Mouse (Mus musculus): ENCODE data around the gene Dmbt1. TPM values are rescaled to one million over a fixed set of nuclear protein-coding genes. Genes with fewer than 3 reads are reported as not detected.
"Not testable (repeated sequence)": the region's sequence is repeated elsewhere in the genome, so short reads cannot be mapped to it uniquely, and the experiment has no call there.

Dmbt1 gene
- total RNA-seq, 2 experiments from 2014 or later: not detected

DNA sequence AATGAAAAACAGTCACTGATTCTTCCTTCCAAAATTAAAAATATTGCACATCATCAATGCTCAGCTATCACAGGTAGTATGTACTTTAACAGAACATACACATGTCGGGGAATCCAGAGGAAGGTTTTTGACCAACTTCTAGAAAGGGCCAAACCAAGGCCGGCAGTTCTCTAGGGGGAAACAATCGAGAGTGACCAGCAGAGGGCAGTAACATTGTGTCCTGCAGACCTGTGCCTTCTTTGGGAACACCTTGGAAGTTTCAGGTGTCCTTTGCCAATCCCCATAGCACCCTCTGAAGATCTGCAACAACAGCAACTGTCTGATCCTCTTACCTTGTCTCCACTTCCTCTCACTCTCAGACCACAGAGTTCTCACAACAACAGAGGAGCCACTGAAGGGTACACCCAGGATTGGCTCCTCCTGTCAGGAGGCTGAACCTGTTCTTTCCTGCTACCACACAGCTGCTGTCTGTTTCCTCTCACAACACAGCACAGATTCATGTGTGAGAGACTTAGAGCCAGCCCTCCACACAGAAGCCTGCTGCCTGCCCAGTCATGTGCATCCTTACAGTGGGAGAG lies 13.5 kb downstream of the Dmbt1 start:
- DNase-seq (ENCODE audit: low spot score in 2 of 2): not testable (repeated sequence)

DNA sequence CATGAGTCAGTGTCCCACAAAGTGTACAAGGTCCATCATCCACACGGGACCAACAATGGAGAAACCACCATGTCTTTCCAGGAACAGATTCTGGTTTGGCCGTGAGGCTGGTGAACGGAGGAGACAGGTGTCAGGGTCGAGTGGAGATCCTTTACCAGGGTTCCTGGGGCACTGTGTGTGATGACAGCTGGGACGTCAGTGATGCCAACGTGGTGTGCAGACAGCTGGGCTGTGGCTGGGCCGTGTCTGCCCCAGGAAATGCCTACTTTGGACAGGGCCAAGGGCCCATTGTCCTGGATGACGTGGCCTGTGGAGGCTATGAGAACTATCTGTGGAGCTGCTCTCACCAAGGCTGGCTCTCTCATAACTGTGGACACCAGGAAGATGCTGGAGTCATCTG lies 18.0 kb downstream of the Dmbt1 start:
- not testable (repeated sequence) for DNase-seq (ENCODE audit: low spot score in 2 of 2)

DNA sequence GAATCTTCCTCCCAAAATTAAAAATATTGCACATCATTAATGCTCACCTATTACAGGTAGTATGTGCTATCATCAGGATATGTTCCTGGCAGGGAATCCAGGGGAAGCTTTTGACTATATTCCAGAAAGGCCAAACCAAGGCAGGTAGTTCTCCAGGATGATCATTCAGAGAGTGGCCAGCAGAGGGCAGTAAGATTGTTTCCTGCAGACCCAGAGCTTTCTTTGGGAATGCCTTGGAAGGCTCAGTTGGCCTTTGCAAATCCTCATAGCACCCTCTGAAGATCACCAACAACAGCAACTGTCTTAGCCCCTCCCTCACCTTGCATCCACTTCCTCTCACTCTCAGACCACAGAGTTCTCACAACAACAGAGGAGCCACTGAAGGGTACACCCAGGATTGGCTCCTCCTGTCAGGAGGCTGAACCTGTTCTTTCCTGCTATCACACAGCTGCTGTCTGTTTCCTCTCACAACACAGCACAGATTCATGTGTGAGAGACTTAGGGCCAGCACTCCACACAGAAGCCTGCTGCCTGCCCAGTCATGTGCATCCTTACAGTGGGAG lies 23.0 kb downstream of the Dmbt1 start:
- DNase-seq (ENCODE audit: low spot score in 2 of 2): no peak

DNA sequence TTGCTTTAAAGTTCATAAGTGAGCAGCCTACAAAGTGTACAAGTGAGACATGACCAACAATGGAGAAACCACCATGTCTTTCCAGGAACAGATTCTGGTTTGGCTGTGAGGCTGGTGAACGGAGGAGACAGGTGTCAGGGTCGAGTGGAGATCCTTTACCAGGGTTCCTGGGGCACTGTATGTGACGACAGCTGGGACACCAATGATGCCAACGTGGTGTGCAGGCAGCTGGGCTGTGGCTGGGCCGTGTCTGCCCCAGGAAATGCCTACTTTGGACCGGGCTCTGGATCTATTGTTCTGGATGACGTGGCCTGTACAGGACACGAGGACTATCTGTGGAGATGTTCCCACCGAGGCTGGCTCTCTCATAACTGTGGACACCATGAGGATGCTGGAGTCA lies 26.1 kb downstream of the Dmbt1 start:
- not testable (repeated sequence) for DNase-seq (ENCODE audit: low spot score in 2 of 2)

DNA sequence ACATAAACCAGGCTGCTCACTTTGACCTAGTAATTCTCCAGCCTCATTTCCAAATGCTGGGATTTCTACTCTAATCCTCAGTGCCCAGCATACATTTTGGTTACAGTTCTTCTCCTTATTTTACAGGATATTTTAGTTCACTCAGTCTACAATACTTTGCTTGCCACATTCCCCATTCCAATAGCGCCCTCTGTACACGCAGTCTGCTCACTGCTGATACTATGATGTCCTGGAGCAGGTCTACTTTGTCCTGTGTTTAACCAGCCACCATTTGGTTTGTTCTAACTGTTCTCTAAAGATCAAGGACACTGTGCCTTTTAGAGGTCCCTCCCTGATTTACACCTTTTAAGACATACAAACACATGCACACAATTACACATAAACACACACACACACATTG lies 28.0 kb downstream of the Dmbt1 start:
- not testable (repeated sequence) for DNase-seq (ENCODE audit: low spot score in 2 of 2)

DNA sequence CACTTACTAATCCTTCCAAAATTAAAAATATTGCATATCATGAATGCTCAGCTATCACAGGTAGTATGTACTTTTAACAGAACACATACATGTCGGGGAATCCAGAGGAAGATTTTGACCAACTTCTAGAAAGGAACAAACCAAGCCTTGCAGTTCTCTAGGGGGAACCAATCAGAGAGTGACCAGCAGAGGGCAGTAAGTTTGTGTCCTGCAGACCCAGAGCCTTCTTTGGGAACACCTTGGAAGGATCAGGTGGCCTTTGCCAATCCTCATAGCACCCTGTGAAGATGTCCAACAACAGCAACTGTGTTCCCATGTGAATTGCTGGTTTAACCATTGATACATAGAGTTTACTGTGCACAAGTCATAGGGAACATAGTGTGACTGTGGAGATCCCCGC lies 30.7 kb downstream of the Dmbt1 start:
- DNase-seq (ENCODE audit: low spot score in 2 of 2): no peak

DNA sequence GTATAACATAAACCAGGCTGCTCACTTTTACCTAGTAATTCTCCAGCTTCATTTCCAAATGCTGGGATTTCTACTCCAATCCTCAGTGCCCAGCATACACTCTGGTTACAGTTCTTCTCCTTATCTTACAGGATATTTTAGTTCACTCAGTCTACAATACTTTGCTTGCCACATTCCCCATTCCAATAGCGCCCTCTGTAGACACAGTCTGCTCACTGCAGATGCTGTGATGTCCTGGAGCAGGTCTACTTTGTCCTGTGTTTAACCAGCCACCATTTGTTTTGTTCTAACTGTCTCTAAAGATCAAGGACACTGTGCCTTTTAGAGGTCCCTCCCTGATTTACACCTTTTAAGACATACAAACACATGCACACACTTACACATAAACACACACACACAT lies 36.3 kb downstream of the Dmbt1 start:
- peak in 1 of 2 experiments; percentile 22 for DNase-seq (ENCODE audit: low spot score in 2 of 2)

DNA sequence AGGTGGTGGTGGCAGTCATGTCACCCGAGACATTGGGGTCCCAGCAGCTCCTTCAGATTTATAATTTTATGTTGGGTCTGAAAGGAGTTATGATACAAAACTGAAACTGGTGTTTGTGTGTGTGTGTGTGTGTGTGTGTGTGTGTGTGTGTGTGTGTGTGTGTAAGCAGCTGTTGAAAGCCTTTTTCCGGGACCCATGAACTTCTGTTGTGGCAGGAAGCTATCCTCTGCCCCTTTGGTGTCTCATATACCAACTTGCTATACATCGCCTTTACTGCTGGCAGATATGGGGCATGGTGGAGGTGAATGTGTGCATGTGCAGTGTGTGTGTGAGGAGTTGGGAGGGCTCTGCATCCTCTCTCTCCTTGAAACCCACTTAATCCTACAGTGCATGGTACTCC lies 41.6 kb downstream of the Dmbt1 start:
- DNase-seq (ENCODE audit: low spot score in 2 of 2): not testable (repeated sequence)

DNA sequence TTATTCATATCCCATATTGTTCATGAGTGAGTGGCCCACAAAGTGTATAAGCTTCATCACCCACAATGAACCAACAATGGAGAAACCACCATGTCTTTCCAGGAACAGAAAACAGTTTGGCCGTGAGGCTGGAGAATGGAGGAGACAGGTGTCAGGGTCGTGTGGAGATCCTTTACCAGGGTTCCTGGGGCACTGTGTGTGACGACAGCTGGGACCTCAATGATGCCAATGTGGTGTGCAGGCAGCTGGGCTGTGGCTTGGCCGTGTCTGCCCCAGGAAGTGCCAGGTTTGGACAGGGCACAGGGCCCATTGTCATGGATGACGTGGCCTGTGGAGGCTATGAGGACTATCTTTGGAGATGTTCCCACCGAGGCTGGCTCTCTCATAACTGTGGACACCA lies 42.2 kb downstream of the Dmbt1 start:
- peak in 1 of 2 experiments; percentile 10 for DNase-seq (ENCODE audit: low spot score in 2 of 2)

DNA sequence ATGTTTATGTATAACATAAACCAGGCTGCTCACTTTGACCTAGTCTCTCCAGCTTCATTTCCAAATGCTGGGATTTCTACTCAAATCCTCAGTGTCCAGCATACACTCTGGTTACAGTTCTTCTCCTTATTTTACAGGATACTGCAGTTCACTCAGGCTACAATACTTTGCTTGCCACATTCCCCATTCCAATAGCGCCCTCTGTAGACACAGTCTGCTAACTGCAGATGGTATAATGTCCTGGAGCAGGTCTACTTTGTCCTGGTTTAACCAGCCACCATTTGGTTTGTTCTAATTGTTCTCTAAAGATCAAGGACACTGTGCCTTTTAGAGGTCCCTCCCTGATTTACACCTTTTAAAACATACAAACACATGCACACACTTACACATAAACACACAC lies 44.1 kb downstream of the Dmbt1 start:
- DNase-seq (ENCODE audit: low spot score in 2 of 2): no peak

DNA sequence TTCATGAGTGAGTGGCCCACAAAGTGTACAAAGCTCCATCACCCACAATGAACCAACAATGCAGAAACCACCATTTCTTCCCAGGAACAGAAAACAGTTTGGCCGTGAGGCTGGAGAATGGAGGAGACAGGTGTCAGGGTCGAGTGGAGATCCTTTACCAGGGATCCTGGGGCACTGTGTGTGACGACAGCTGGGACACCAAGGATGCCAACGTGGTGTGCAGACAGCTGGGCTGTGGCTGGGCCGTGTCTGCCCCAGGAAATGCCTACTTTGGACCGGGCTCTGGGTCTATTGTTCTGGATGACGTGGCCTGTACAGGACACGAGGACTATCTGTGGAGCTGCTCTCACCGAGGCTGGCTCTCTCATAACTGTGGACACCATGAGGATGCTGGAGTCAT lies 50.5 kb downstream of the Dmbt1 start:
- DNase-seq (ENCODE audit: low spot score in 2 of 2): not testable (repeated sequence)

DNA sequence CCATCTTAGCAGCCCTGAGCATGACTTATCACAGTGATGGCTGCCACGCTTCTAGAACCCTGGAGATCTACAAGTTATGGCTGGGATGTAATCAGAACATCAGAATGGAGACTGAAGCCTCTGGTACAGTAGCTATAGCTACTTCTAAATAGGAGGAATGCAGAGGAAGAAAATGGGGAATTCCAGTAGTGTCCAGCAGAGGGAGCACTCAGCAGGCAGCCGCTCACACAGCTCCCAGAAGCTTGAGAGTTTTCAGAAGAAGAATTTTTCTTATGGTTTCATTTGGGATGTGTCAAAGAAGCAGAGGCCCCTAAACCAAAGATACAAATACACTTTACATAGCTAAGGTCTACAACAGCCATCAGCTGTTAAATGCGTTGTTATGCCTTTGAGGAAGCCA lies 80.6 kb downstream of the Dmbt1 start:
- DNase-seq (ENCODE audit: low spot score in 2 of 2): peak; percentile 27 to 40

DNA sequence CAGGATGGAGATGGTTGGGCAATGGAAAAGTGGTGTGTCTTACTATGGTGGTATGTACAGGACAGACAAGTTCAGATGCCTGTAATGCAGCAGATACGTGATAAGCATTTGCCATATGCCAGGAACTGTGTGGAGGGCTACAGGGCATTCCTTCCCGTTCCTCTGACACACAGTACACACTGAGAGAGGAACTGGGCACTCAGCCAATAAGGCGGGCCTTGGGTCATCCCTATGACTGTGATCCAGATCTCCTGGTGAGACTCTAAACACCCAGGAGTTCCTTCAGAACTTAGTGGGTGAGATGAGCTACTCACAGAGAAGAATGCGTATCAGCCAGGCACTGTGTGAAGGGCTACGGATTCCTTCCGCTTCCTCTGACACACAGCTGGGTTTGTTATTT lies 81.8 kb downstream of the Dmbt1 start:
- no peak for DNase-seq (ENCODE audit: low spot score in 2 of 2)

DNA sequence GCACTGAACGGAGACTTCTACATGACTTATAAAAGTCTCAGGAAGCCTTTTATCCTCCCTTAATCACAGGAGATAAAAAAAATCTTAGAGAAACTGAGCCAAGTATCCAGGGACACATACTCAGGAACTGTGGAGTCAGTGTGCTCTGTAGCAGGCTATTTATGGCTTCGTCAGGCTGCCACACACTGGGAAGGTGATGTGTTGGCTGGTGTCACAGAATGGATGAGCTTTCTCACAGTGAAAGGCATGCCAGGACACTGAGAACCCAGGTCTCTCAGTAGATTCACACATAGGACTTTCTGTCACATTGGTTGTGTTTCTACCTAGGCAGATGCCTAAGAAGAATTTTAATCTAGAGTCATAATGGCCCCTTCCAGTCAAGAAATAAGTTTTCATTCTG lies 82.6 kb downstream of the Dmbt1 start:
- DNase-seq (ENCODE audit: low spot score in 2 of 2): no peak

DNA sequence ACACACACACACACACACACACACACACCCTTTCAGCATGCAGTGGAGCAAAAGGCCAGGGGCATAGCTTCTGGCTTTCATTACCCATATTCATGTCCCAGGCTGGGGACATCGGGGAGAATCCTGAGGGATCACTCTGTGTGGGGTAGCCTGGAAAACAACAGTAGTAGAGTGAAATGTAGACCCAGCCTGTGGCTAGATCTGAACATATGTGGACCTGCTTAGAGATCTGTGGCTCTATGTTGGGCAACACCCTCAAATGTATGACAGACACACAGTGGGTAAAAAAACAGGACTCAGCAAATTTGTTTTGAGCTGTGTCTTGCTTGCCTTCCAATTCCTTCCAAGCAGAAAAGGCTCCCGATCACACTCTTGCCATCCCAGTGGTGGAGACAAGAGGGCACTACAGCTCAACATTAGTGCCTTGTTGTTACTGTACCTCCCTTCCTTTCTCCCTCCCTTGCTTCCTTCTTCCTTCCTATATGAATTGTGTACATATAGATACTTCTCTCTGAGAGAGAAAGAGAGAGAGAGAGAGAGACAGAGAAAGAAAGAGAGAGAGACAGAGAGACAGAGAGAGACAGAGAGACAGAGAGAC lies 90.5 kb downstream of the Dmbt1 start:
- no peak for DNase-seq (ENCODE audit: low spot score in 2 of 2)

DNA sequence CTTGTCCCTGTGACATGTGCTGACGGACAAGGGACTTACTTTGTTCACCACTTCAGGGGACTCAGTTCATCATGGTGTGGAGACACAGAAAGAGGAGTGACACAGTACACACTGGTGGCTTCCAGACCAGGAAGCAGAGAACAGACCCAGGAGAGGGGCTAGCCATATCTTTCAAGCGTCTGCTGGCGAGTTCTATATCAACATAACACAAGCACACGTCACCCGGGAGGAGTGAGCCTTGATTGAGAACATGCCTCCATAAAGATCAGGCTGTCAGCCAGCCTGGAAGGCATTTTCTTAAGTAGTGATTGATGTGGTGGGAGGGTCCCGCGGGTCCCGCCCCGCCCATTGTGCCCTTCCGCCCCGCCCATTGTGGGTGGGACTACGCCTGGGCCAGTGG lies 98.2 kb downstream of the Dmbt1 start:
- no peak for DNase-seq (ENCODE audit: low spot score in 2 of 2)

DNA sequence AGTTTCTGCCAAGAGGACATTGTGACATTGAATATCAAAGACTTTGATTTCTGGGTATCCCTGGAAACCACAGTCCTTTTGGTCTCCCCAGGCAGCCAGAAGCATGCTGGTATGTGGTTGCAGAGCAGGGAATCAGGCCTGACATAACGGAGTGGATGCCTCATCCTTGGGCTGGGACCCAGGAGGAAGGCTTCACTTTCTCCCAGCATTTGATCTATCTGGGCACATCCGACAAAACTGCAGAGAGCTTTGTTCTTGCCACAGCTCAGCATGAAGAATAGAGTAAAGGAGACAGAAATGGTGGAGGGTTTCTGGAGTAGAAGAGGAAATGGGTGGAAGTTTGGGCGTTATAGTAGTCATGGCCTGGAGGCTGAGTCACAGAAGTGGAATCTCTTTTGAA lies 101.3 kb downstream of the Dmbt1 start:
- DNase-seq (ENCODE audit: low spot score in 2 of 2): no peak

DNA sequence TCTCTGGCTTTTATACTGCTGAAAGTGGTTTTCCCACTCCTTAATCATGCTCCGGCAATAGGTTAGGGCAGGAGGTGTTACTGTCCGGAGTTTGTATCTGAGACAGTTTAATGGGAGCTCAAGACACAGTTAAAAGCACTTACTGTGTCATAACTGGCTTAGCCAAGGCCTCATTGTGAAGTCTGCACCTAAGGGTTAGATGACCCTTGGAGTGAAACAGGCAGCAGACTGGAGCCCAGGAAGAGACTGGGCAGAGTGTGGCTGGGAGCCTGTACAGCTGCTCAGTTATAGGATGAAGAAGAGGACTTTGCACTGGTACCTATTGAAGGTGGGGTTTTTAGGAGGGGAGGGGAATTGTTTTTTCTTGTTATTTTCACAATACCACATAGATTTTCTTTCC lies 114.4 kb downstream of the Dmbt1 start, which contains the start of gene 4933402N03Rik:
TSS of gene 4933402N03Rik (minus strand) at position 101 of the 400 bp plus-strand sequence.
- no peak for DNase-seq (ENCODE audit: low spot score in 2 of 2)

DNA sequence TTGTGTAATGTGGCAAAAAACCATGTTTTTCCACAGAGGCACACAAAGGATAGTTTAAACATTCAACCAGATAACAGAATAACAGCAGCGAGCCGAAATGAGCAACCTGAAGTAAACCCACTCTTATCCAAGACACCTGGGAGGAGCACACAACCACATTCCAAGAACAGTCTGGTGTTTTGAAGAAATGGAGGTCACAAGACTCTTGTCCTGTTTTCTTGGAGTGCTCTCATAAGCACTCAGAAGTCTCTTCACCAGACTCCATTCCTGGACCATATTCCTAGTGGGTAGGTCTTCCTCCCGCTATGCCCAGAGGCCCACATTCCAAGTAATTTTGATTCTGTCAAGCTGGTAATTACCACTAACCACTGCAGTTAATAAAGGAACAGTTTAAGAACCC lies 118.3 kb downstream of the Dmbt1 start:
- DNase-seq (ENCODE audit: low spot score in 2 of 2): no peak

DNA sequence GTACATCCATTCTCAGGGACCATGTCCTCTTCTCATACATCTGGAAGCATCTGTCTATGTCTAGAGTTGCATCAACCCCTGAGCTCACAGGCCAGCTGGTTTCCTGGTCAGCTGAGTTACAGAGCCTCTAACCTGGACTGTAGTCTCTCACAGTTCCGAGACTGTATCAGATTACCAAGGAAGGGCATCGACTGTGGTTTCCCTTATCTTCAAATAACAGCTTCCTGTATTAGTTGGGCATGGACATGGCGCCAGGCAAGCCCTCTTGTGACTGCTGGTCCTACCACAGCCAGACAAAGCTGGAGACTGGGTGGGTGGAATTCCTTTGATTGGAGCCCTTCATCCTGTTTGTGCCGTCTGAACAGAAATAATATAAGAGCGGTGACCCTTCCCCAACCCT lies 121.2 kb downstream of the Dmbt1 start:
- no peak for DNase-seq (ENCODE audit: low spot score in 2 of 2)

DNA sequence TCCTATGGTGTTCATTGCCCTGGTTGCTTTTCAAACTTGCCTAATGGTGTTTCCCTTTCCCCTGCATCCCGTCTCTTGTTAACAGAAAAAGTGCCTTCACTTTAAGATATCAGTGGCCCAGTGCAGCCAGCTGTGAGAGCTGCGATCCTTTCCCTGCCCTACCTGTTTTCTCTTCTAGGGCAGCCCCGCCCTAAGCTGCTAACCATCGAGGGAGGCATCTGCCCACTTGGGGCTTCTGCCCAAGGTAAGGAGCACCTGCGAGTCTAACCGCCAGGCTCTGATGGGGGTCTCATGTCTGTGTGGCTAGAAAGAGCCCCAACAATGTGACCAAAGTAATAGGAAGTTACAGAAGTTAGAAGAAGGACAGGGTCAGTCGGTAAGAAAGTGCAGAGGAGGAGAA lies 130.4 kb downstream of the Dmbt1 start:
- DNase-seq (ENCODE audit: low spot score in 2 of 2): no peak

DNA sequence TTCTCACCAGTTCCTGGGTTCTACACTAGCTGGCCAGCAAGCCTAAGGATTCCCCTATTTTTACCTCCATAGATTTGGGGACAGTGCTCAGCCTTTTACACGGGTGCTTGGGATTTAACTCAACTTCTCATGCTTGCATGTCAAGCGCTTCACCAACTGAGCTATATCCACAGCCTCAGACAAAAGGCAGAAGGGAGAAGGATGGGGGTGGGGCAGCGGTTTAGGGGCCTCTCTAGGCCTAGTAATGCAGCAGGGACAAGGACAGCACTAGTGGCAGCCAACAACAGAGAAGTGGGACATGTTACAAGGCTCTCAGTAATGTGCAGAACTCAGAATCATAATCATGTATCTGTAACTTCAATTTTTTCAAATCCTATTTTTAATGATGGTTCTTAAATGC lies 135.9 kb downstream of the Dmbt1 start:
- no peak for DNase-seq (ENCODE audit: low spot score in 2 of 2)

DNA sequence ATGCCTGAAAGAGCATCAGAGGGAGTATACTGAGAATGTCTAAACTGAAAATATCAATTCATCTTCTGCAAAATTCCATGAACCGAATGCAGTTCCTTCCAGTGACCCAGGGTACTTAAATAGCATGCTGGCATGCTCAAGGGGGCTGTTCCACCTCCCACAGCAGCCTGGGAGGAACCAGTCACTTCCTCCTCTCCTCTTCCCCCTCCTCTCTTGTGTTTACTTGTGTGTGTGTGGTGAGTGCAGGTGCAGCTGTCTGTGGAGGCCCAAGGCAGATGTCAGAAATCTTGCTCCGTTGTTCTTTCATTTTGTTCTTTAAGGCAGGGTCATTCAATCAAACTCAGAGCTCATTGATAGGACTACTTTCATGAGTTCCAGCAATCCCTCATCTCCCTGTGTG lies 137.2 kb downstream of the Dmbt1 start:
- DNase-seq (ENCODE audit: low spot score in 2 of 2): no peak

Measured in gastrocnemius, postnatal 4 days (tissue).